Mouse (Mus musculus) liver, adult 2 months (tissue): ENCODE data around the gene Ddx6. TPM values are rescaled to one million over a fixed set of nuclear protein-coding genes. Genes with fewer than 3 reads are reported as not detected.
A peak's percentile ranks its signal among the peaks of the same experiment; 100 is the strongest.

ENCODE experiments used
- DNase-seq: peaks from one replicate; pipeline ENCODE4 v3.0.0-alpha.2; 2011; ENCODE audit warnings: low read depth, low spot score; ENCODE audit errors: extremely low read depth
- H3K27ac ChIP-seq: fragments of 200-500 bp; replicated peaks from 2 replicates; pipeline ENCODE4 v1.5.1; 2012; ENCODE audit warnings: low read depth, mild to moderate bottlenecking, control low read depth, inconsistent platforms, low read length; ENCODE audit not compliant: insufficient read depth
- H3K27me3 ChIP-seq: fragments of 200-500 bp; 2 replicates; pipeline ENCODE4 v1.6.1; 2012; ENCODE audit warnings: mild to moderate bottlenecking, moderate library complexity, low read length, inconsistent platforms; ENCODE audit not compliant: control insufficient read depth, insufficient read depth
- H3K36me3 ChIP-seq: fragments of 200-500 bp; 2 replicates; pipeline ENCODE4 v1.6.1; 2012; ENCODE audit warnings: low read length, inconsistent platforms; ENCODE audit not compliant: control insufficient read depth, insufficient read depth
- H3K4me1 ChIP-seq: fragments of 200-500 bp; 2 replicates; pipeline ENCODE4 v1.6.1; 2011; ENCODE audit warnings: low read length; ENCODE audit not compliant: control insufficient read depth, insufficient read depth
- H3K4me3 ChIP-seq: fragments of 200-500 bp; 2 replicates; pipeline ENCODE4 v1.5.1; 2011; ENCODE audit warnings: low read depth, mild to moderate bottlenecking, control low read depth, low read length, moderate library complexity; ENCODE audit not compliant: insufficient read depth
- H3K79me2 ChIP-seq: fragments of 200-500 bp; 2 replicates; pipeline ENCODE4 v1.6.1; 2012; ENCODE audit warnings: inconsistent platforms, mild to moderate bottlenecking, low read length, moderate library complexity; ENCODE audit not compliant: control insufficient read depth, insufficient read depth
- H3K9ac ChIP-seq: fragments of 200-500 bp; 2 replicates; pipeline ENCODE4 v1.6.1; 2012; ENCODE audit warnings: low read depth, mild to moderate bottlenecking, control low read depth, inconsistent platforms, low read length
- CTCF ChIP-seq: fragments of 200-500 bp; IDR thresholded peaks from 2 replicates; pipeline ENCODE4 v1.5.1; 2011; ENCODE audit warnings: low read depth, low read length, control low read depth
- POLR2A ChIP-seq: fragments of 200-500 bp; IDR thresholded peaks from 2 replicates; pipeline ENCODE4 v1.6.1; 2011; ENCODE audit warnings: low read length, control low read depth; ENCODE audit not compliant: insufficient read depth; ENCODE audit errors: extremely low read depth
- WGBS: fragments of 180-500 bp; shearing (Covaris S2); methylation state at CpG from one replicate; pipeline ENCODE4 v1.1.7; 2018; 5-methylcytosine and 5-hydroxymethylcytosine counted together
- polyA plus RNA-seq: library from polyadenylated mRNA; depleted of rRNA; stranded (reverse); fragments of >200 nt; gene quantifications from 2 replicates; pipeline ENCODE4 v1.2.3, GENCODE M21; 2012
- total RNA-seq: library from RNA; depleted of rRNA; stranded (reverse); fragments of >200 nt; gene quantifications from 2 replicates; pipeline ENCODE4 v1.2.3, GENCODE M21; 2014

The Ddx6 gene
- total and polyA plus RNA-seq, 2 experiments: 8.8 to 58.7 TPM

- H3K27me3 ChIP-seq: no peaks in the 10 kb centered on the region
- TF ChIP-seq POLR2A: no peak
- TF ChIP-seq CTCF: no peak
- H3K9ac ChIP-seq: peak overlapping the region; percentile 96
- peaks cover 6% of the 10 kb centered on the region; the same call in 1 of the 2 replicates for H3K36me3 ChIP-seq
- peaks cover 18% of the 10 kb centered on the region for H3K4me1 ChIP-seq
- DNase-seq: peak; percentile 87
- peaks cover 29% of the 10 kb centered on the region; the same call in 1 of the 2 replicates for H3K79me2 ChIP-seq
- peak overlapping the region; percentile 95 for H3K4me3 ChIP-seq
- under 1% methylated on average over 38 of the region's 38 CpGs for WGBS
- peak overlapping the region; percentile 83 for H3K27ac ChIP-seq
Observed at GRCm38 (mm10) chr9:44603454-44604289, 1.0 kb upstream of the Ddx6 start.

- TF ChIP-seq CTCF: no peak
- TF ChIP-seq POLR2A: no peak; the same call in 1 of the 2 replicates
- Histone ChIP-seq H3K4me3 (peak overlapping the region; percentile 95), H3K27me3 (no peaks in the 10 kb centered on the region), H3K27ac (peak overlapping the region; percentile 83), H3K79me2 (peaks cover 34% of the 10 kb centered on the region; the same call in 1 of the 2 replicates), H3K36me3 (peaks cover 11% of the 10 kb centered on the region), H3K4me1 (peaks cover 19% of the 10 kb centered on the region), H3K9ac (peak overlapping the region; percentile 96)
- peak; percentile 33 for DNase-seq
- WGBS: under 1% methylated on average over 52 of the region's 65 CpGs
Observed at GRCm38 (mm10) chr9:44604290-44604778, 358 bp upstream of the Ddx6 start.

GRCm38 (mm10) chr9:44605616-44606165 is 999 bp downstream of the Ddx6 start:
- WGBS: under 1% methylated on average over 13 of the region's 13 CpGs
- DNase-seq: peak; percentile 60

GRCm38 (mm10) chr9:44606646-44607045 is 2.0 kb downstream of the Ddx6 start:
- peak overlapping the region; percentile 28; the same call in 1 of the 2 replicates for H3K4me3 ChIP-seq
- TF ChIP-seq POLR2A (no peak), CTCF (no peak)

More at GRCm38 (mm10) chr9:44605616-44606165, 999 bp downstream of the Ddx6 start:
- H3K27me3 ChIP-seq: no peaks in the 10 kb centered on the region
- peak overlapping the region; percentile 94 for H3K4me3 ChIP-seq
- peak overlapping the region; percentile 99 for H3K9ac ChIP-seq
- peaks cover 39% of the 10 kb centered on the region; the same call in 1 of the 2 replicates for H3K79me2 ChIP-seq
- TF ChIP-seq CTCF: no peak
- TF ChIP-seq POLR2A: no peak
- H3K4me1 ChIP-seq: peaks cover 19% of the 10 kb centered on the region
- H3K36me3 ChIP-seq: peaks cover 22% of the 10 kb centered on the region
- H3K27ac ChIP-seq: peak overlapping the region; percentile 100

GRCm38 (mm10) chr9:44607306-44607705 is 2.6 kb downstream of the Ddx6 start:
- H3K79me2 ChIP-seq: peaks cover 40% of the 10 kb centered on the region; the same call in 1 of the 2 replicates
- peaks cover 19% of the 10 kb centered on the region for H3K4me1 ChIP-seq
- 0 out of 2 replicates have a peak overlapping the region, but pooled peaks have one; percentile 3 for H3K9ac ChIP-seq
- peak overlapping the region; percentile 3; the same call in 1 of the 2 replicates for H3K4me3 ChIP-seq
- TF ChIP-seq CTCF (no peak), POLR2A (no peak)
- peak overlapping the region; percentile 42 for H3K27ac ChIP-seq
- 4% methylated on average over 4 of the region's 4 CpGs for WGBS
- no peaks in the 10 kb centered on the region for H3K27me3 ChIP-seq
- DNase-seq: no peak
- peaks cover 33% of the 10 kb centered on the region for H3K36me3 ChIP-seq

More at GRCm38 (mm10) chr9:44606646-44607045, 2.0 kb downstream of the Ddx6 start:
- Histone ChIP-seq H3K36me3 (peaks cover 28% of the 10 kb centered on the region), H3K27me3 (no peaks in the 10 kb centered on the region), H3K27ac (no peak overlapping the region), H3K9ac (no peak overlapping the region), H3K79me2 (peaks cover 40% of the 10 kb centered on the region; the same call in 1 of the 2 replicates), H3K4me1 (peaks cover 19% of the 10 kb centered on the region)
- DNase-seq: no peak
- WGBS: 25% methylated on average over 4 of the region's 4 CpGs
